Mouse (Mus musculus): ENCODE data around the gene Ngfr. TPM values are rescaled to one million over a fixed set of nuclear protein-coding genes. Genes with fewer than 3 reads are reported as not detected.

Ngfr gene
- total and polyA plus RNA-seq, 2 experiments from 2014 or later, result 31.0 to 53.2 TPM

- Histone ChIP-seq H3K4me2 (ENCODE audit: low read depth, low read length) (no peak overlapping the region), H3K9me3 (ENCODE audit: low read length) (no peaks in the 10 kb centered on the region), H3K9ac (replicated peaks; ENCODE audit: low read length) (no peak overlapping the region), H3K27ac (no peak overlapping the region), H3K4me3 (ENCODE audit: low read length) (no peak overlapping the region), H3K36me3 (ENCODE audit: insufficient read depth, low read length) (no peaks in the 10 kb centered on the region), H3K4me1 (ENCODE audit: insufficient read depth, low read length) (peaks cover 6% of the 10 kb centered on the region; the same call in 1 of the 2 replicates), H3K27me3 (ENCODE audit: insufficient read depth, low read length) (no peaks in the 10 kb centered on the region)
- 58% methylated on average over 3 of the region's 3 CpGs for WGBS
- DNase-seq (ENCODE audit: low spot score) (no peak), ATAC-seq (no peak)
- no peak for TF ChIP-seq CTCF (IDR thresholded peaks at IDR 0.05; ENCODE audit: low read depth)
Measured at GRCm38 (mm10) chr11:95560773-95561172, 26.8 kb downstream of the Ngfr start.

GRCm38 (mm10) chr11:95559761-95560160, 27.8 kb downstream of the Ngfr start:
- no peaks in the 10 kb centered on the region for H3K36me3 ChIP-seq (ENCODE audit: insufficient read depth, low read length)
- no peak overlapping the region for H3K9ac ChIP-seq (replicated peaks; ENCODE audit: low read length)
- no peak overlapping the region for H3K4me2 ChIP-seq (ENCODE audit: low read depth, low read length)
- DNase-seq (ENCODE audit: low spot score) (peak; percentile 60), ATAC-seq (peak; percentile 69)
- no peak overlapping the region; the same call in 1 of the 2 replicates for H3K27ac ChIP-seq
- peaks cover 6% of the 10 kb centered on the region; the same call in 1 of the 2 replicates for H3K4me1 ChIP-seq (ENCODE audit: insufficient read depth, low read length)
- no peak for TF ChIP-seq CTCF (IDR thresholded peaks at IDR 0.05; ENCODE audit: low read depth)
- H3K9me3 ChIP-seq (ENCODE audit: low read length), result no peaks in the 10 kb centered on the region
- WGBS, result 34% methylated on average over 2 of the region's 2 CpGs
- H3K4me3 ChIP-seq (ENCODE audit: low read length), result no peak overlapping the region
- H3K27me3 ChIP-seq (ENCODE audit: insufficient read depth, low read length), result no peaks in the 10 kb centered on the region

GRCm38 (mm10) chr11:95557719-95558118, 29.8 kb downstream of the Ngfr start:
- DNase-seq (ENCODE audit: low spot score) (peak; percentile 55), ATAC-seq (peak; percentile 55; the same call in 1 of the 2 replicates)
- H3K9ac ChIP-seq (replicated peaks; ENCODE audit: low read length), result no peak overlapping the region
- H3K4me2 ChIP-seq (ENCODE audit: low read depth, low read length), result no peak overlapping the region
- no peaks in the 10 kb centered on the region for H3K36me3 ChIP-seq (ENCODE audit: insufficient read depth, low read length)
- 20% methylated on average over 6 of the region's 6 CpGs for WGBS
- H3K27me3 ChIP-seq (ENCODE audit: insufficient read depth, low read length), result no peaks in the 10 kb centered on the region
- H3K4me1 ChIP-seq (ENCODE audit: insufficient read depth, low read length), result peaks cover 6% of the 10 kb centered on the region; the same call in 1 of the 2 replicates
- TF ChIP-seq CTCF (IDR thresholded peaks at IDR 0.05; ENCODE audit: low read depth), result no peak
- no peaks in the 10 kb centered on the region for H3K9me3 ChIP-seq (ENCODE audit: low read length)
- H3K27ac ChIP-seq, result no peak overlapping the region; the same call in 1 of the 2 replicates
- H3K4me3 ChIP-seq (ENCODE audit: low read length), result no peak overlapping the region

- 85% methylated on average over 6 of the region's 6 CpGs for WGBS
- peaks cover 6% of the 10 kb centered on the region; the same call in 1 of the 2 replicates for H3K4me1 ChIP-seq (ENCODE audit: insufficient read depth, low read length)
- H3K4me2 ChIP-seq (ENCODE audit: low read depth, low read length), result no peak overlapping the region
- no peaks in the 10 kb centered on the region for H3K36me3 ChIP-seq (ENCODE audit: insufficient read depth, low read length)
- DNase-seq (ENCODE audit: low spot score) (no peak), ATAC-seq (no peak)
- no peak overlapping the region for H3K27ac ChIP-seq
- H3K9me3 ChIP-seq (ENCODE audit: low read length), result no peaks in the 10 kb centered on the region
- no peak overlapping the region for H3K9ac ChIP-seq (replicated peaks; ENCODE audit: low read length)
- H3K27me3 ChIP-seq (ENCODE audit: insufficient read depth, low read length), result no peaks in the 10 kb centered on the region
- TF ChIP-seq CTCF (IDR thresholded peaks at IDR 0.05; ENCODE audit: low read depth), result no peak
- no peak overlapping the region for H3K4me3 ChIP-seq (ENCODE audit: low read length)
Measured at GRCm38 (mm10) chr11:95557032-95557431, 30.5 kb downstream of the Ngfr start.

GRCm38 (mm10) chr11:95555279-95555678, 32.3 kb downstream of the Ngfr start:
- no peak overlapping the region for H3K4me2 ChIP-seq (ENCODE audit: low read depth, low read length)
- no peak overlapping the region for H3K9ac ChIP-seq (replicated peaks; ENCODE audit: low read length)
- H3K27ac ChIP-seq, result no peak overlapping the region
- H3K27me3 ChIP-seq (ENCODE audit: insufficient read depth, low read length), result no peaks in the 10 kb centered on the region
- DNase-seq (ENCODE audit: low spot score), result no peak
- H3K4me3 ChIP-seq (ENCODE audit: low read length), result no peak overlapping the region
- peaks cover 6% of the 10 kb centered on the region; the same call in 1 of the 2 replicates for H3K4me1 ChIP-seq (ENCODE audit: insufficient read depth, low read length)
- no peak for ATAC-seq
- no peak for TF ChIP-seq CTCF (IDR thresholded peaks at IDR 0.05; ENCODE audit: low read depth)
- H3K36me3 ChIP-seq (ENCODE audit: insufficient read depth, low read length), result no peaks in the 10 kb centered on the region
- WGBS, result 63% methylated on average over 8 of the region's 8 CpGs
- no peaks in the 10 kb centered on the region for H3K9me3 ChIP-seq (ENCODE audit: low read length)

- WGBS, result 86% methylated on average over 12 of the region's 12 CpGs
- DNase-seq (ENCODE audit: low spot score) (no peak), ATAC-seq (no peak)
- no peaks in the 10 kb centered on the region for H3K9me3 ChIP-seq (ENCODE audit: low read length)
- no peak overlapping the region for H3K4me2 ChIP-seq (ENCODE audit: low read depth, low read length)
- H3K36me3 ChIP-seq (ENCODE audit: insufficient read depth, low read length), result no peaks in the 10 kb centered on the region
- no peak overlapping the region for H3K4me3 ChIP-seq (ENCODE audit: low read length)
- no peak overlapping the region for H3K27ac ChIP-seq
- H3K27me3 ChIP-seq (ENCODE audit: insufficient read depth, low read length), result no peaks in the 10 kb centered on the region
- H3K4me1 ChIP-seq (ENCODE audit: insufficient read depth, low read length), result no peaks in the 10 kb centered on the region
- TF ChIP-seq CTCF (IDR thresholded peaks at IDR 0.05; ENCODE audit: low read depth), result no peak
- H3K9ac ChIP-seq (replicated peaks; ENCODE audit: low read length), result no peak overlapping the region
Measured at GRCm38 (mm10) chr11:95550301-95551021, 37.1 kb downstream of the Ngfr start.

All from hindbrain, postnatal 0 days (tissue).